Mouse (Mus musculus): ENCODE data around the gene Ctrc.

The Ctrc gene

DNA sequence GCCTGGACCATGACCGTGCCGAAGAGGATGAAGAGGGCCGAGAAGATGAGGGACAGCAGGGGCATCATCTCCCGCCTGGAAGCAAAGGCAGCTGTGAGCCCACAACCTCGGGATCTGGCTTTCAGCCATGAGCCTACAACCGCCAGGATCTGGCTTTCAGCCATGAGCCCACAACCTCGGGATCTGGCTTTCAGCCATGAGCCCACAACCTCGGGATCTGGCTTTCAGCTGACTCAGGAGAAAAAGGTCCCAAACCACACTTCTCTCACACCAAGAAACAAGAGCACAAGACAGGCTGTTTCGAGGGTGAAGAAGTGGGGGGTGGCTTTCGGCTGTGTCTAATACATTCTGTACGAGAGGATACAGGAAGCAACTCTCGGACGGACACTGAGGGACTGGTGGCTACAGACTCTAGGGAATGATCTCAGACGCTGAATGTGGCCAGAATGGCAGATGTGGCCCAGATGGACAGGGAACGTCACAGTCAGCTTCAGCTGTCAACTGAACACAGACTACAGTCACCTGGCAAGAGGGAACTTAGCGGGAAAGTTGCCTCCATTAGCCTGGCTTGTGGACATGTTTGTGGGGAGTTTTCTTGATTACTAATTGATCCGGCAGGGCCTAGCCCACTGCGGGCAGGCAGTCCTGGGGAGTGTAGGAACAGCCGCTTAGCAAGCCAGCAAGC lies 79.3 kb downstream of the Ctrc start:
- in situ Hi-C loops (cut with MboI; ENCODE audit: low pct_unique_long_range_greater_than_20kb in 1 of 2, low sequenced_read_pairs in 2 of 2, unreplicated experiment in 1 of 2): no loop called here

DNA sequence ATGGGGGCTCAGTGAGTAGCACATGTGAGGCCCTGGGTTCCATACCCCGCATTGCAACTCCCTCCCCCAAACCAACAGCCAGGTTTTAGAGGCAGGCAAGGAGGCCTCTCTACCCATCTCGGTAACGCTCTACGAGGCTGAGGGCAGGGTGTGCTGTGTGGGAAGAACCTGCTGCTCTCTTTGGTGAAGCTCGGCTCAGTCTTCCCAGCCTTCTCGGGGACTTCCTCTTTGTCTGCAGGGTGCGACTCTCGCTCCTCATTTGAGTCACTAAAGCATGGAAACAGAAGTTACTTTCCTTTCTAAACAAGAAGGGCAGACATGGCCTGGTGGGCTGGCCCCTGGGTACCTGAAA lies 79.9 kb downstream of the Ctrc start:
- in situ Hi-C loops (cut with MboI; ENCODE audit: low pct_unique_long_range_greater_than_20kb in 1 of 2, low sequenced_read_pairs in 2 of 2, unreplicated experiment in 1 of 2): no loop called here

DNA sequence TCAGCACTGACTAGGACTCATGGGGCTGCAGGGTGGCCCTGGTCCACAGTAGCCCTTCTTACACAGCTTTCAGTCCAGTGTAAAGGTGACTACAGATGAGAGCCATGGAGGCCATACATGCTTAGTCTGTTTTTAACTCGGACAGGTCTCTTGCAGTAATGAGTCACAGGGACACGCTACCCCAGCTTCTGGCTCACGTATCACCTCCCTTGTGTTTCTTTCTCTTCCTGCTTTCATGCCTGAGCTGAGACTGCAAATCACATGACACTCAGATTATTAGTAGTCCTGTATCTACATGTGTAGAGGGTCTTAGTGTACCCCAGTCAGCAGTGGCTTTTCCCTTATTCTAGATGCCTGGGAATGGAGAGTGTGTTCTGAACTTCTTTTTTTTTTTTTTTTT lies 81.2 kb downstream of the Ctrc start:
- in situ Hi-C loops (cut with MboI; ENCODE audit: low pct_unique_long_range_greater_than_20kb in 1 of 2, low sequenced_read_pairs in 2 of 2, unreplicated experiment in 1 of 2): no loop called here
